Mouse (Mus musculus) olfactory bulb, adult 2 months (tissue): ENCODE data around the gene Pomgnt2. TPM values are rescaled to one million over a fixed set of nuclear protein-coding genes. Genes with fewer than 3 reads are reported as not detected.

Source experiments
- H3K27ac ChIP-seq: fragments of 200-500 bp; 2 replicates; pipeline ENCODE4 v1.5.1; 2012; ENCODE audit warnings: low read depth, low read length; ENCODE audit not compliant: insufficient read depth
- H3K4me1 ChIP-seq: fragments of 200-500 bp; 2 replicates; pipeline ENCODE4 v1.6.1; 2012; ENCODE audit warnings: low read length; ENCODE audit not compliant: control insufficient read depth, insufficient read depth
- H3K4me3 ChIP-seq: fragments of 200-500 bp; 2 replicates; pipeline ENCODE4 v1.5.1; 2012; ENCODE audit warnings: mild to moderate bottlenecking, low read depth, low read length, moderate library complexity; ENCODE audit not compliant: insufficient read depth
- CTCF ChIP-seq: fragments of 200-500 bp; IDR thresholded peaks from 2 replicates; pipeline ENCODE4 v1.5.1; 2012; ENCODE audit warnings: low read depth, mild to moderate bottlenecking, low read length, moderate library complexity; ENCODE audit not compliant: insufficient read depth
- POLR2A ChIP-seq: fragments of 200-500 bp; IDR thresholded peaks from 2 replicates; pipeline ENCODE4 v1.6.1; 2012; ENCODE audit warnings: mild to moderate bottlenecking, low read depth, low read length, moderate library complexity; ENCODE audit not compliant: insufficient read depth
- WGBS: fragments of 180-500 bp; shearing (Covaris S2); methylation state at CpG from one replicate; pipeline ENCODE4 v1.1.7; 2018; 5-methylcytosine and 5-hydroxymethylcytosine counted together
- polyA plus RNA-seq: library from polyadenylated mRNA; stranded (reverse); fragments of >200 nt; gene quantifications from 2 replicates; pipeline ENCODE4 v1.2.4, GENCODE M21; 2012; ENCODE audit warnings: low replicate concordance; ENCODE audit not compliant: missing spikeins, insufficient read depth, insufficient read length

Gene Pomgnt2
- polyA plus RNA-seq, 1 experiment: not detected

DNA sequence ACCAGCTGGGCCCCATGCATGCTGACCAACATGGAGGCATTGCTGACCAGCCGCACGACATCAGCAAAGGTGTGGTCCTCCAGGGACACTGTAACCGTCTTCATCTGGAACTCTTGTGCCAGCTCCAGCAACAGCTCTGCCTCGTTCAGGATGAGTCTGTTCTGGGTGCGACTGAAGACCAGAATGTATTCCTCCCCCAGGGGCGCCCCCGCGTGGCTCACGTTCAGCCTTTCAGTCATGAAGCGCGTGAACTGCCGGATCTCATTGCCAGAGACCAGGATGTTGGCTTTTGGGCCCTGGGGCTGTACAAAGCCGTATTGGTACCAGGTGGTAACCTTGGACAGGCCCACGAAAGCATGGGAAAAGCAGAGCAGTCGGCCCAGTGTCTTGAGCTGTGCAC lies 14.2 kb downstream of the Pomgnt2 start:
- 92% methylated on average over 15 of the region's 15 CpGs for WGBS
- Histone ChIP-seq H3K27ac (no peak overlapping the region), H3K4me3 (no peak overlapping the region), H3K4me1 (peaks cover 20% of the 10 kb centered on the region)
- TF ChIP-seq CTCF (no peak), POLR2A (no peak)

DNA sequence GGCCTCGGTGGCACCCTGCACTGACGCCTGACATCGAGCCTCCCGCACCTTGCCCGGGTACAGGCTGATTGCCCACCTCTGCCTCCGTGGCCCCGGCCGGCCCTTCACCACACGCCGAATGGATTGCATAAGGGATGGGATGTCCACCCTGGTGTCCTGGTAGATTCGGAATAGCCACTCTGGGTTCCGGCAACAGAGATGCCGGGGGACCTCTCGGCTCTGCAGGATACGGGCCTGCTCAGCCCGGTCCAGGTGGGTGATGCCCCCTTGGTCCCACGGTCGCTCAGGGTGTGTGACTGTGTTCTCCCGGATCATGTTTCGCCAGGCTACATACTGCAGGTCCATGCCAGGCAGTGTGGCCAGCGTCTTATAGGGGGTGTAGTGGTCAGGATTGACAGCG lies 14.7 kb downstream of the Pomgnt2 start:
- WGBS: 97% methylated on average over 22 of the region's 22 CpGs
- TF ChIP-seq POLR2A: no peak
- no peak for TF ChIP-seq CTCF
- peaks cover 20% of the 10 kb centered on the region for H3K4me1 ChIP-seq
- H3K27ac ChIP-seq: no peak overlapping the region
- H3K4me3 ChIP-seq: no peak overlapping the region

DNA sequence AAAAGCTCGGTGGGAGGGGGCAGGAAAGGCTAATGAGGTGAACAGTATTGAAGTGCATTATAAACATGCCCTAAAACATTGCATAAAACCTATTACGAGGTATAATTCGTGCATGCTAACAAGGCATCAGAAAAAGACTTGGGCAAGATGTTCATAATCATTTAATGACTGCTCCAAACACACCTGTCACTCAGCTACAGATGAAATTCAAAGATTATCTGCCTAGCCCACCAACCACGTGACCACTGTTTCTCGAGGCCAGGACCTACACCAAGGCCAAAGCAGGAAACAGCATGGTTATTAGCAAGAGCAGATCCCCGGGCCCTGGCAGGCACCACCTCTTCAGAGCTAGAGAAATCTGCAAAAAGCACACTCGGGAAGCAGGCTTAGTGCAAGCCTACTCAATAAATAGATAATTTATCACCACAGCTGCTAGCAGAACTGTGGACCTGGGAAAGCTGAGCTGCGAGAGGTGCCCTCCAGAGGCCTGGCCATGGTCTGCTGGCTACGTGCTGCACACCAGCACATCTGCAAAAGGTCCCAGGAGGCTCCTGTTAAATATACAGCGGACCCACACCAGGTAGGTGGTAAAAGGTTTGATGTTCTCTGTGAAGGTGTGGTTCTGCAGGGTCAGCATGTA lies 15.3 kb downstream of the Pomgnt2 start:
- Histone ChIP-seq H3K4me1 (peaks cover 20% of the 10 kb centered on the region), H3K4me3 (no peak overlapping the region), H3K27ac (no peak overlapping the region)
- 74% methylated on average over 10 of the region's 10 CpGs for WGBS
- TF ChIP-seq POLR2A (no peak), CTCF (no peak)

DNA sequence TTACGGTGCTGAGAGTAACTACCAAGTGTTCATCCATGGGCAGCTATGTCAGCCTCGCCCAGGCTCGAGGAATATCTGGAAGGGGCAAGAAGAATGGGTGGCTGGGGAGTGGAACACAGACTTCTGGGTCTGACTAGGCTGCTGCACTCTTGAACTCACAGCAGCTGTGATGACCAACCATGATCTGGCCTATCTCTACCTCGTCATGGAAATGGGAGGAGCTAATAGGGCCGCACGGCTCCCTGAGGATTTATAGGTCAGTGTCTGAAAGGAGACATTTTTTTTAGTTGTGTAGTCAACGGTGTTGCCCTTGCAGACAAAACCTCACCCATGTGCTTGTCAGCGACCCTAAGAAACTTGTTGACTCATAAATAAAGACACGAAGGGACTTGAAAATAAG lies 15.9 kb downstream of the Pomgnt2 start:
- TF ChIP-seq POLR2A (no peak), CTCF (no peak)
- 83% methylated on average over 9 of the region's 9 CpGs for WGBS
- H3K4me1 ChIP-seq: peaks cover 19% of the 10 kb centered on the region
- H3K27ac ChIP-seq: no peak overlapping the region
- H3K4me3 ChIP-seq: no peak overlapping the region

DNA sequence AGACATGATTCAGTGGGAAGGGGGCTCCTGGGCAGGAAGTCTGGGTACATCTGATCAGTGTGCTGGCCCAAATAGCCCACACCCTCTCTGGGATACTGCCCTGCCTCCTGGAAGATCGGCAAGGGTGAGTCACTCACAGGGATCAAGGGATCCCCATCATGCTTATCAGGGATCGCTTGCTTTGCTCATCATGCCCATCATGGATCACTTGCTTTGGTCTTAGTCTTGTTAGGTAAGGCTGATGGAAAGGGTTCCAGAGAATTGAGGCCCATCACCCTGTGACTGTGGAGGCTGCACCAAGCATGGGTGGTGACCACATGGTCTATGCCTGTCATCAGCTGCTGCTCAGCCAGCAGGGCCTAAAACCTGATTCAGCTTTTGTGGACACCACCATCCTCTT lies 21.6 kb downstream of the Pomgnt2 start:
- H3K27ac ChIP-seq: no peak overlapping the region
- TF ChIP-seq CTCF (no peak), POLR2A (no peak)
- 80% methylated on average over 2 of the region's 2 CpGs for WGBS
- H3K4me3 ChIP-seq: no peak overlapping the region
- H3K4me1 ChIP-seq: peaks cover 2% of the 10 kb centered on the region; the same call in 1 of the 2 replicates

DNA sequence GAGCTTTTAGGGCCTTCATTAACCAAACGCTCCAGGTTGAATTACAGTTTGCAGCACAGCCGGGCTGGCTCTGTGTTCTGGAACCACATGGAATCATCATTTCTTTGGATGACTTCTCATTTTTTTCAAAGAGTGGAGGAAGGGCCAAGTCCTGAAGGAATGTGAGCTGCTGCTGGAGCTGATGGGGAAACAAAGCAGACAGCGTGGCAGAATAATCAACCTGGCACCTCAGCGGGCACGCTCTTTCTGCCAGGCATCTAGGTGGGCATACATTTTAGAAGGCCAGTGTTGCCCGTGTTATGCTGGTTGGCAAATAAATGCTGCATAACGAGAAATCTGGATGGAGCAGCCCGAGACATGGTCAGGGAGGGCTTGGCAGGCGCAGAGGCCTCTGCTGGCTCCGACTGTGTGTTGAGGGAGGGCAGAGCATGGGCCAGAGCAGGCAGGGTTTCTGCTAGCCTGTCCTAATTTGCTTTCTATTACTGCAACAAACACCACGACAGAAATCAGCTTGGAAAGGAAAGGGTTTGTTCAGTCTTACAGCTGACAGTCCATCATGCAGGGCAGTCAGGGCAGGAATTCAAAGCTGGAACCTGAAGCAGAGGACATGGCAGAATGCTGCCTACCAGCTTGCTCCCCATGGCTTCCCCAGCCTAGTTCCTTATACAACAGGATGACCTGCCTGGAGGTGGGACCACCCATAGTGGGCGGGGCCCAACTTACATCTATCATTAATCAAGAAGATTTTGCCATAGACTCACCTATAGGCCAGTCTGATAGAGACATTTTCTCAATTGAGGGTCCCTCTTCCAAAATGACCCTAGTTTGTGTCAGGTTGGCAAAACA lies 22.5 kb downstream of the Pomgnt2 start:
- TF ChIP-seq CTCF (no peak), POLR2A (no peak)
- WGBS: 58% methylated on average over 12 of the region's 12 CpGs
- Histone ChIP-seq H3K27ac (peak overlapping the region; percentile 14; the same call in 1 of the 2 replicates), H3K4me3 (no peak overlapping the region), H3K4me1 (peaks cover 7% of the 10 kb centered on the region; the same call in 1 of the 2 replicates)

DNA sequence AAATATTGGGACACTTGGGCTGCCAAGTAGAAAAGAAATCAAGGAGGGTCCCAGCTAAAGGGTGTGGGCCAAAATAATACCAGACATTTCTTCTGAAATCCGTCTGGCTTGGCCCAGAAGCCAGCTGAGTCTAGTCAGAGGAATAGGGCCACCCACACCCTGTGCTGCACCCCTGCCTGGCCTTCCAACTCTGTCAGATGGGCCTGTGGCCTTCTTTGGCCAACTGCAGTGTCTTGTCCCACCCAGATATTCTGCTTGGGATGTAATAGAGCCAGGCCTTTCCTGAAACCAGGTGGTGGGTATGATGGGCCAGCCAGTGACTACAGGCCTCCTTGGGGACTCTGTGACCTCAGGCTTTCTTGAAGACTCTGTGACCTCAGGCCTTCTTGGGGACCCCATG lies 23.7 kb downstream of the Pomgnt2 start:
- 86% methylated on average over 1 of the region's 1 CpGs for WGBS
- H3K27ac ChIP-seq: no peak overlapping the region
- H3K4me3 ChIP-seq: no peak overlapping the region
- TF ChIP-seq POLR2A: no peak
- no peak for TF ChIP-seq CTCF
- peaks cover 7% of the 10 kb centered on the region; the same call in 1 of the 2 replicates for H3K4me1 ChIP-seq

GRCm38 (mm10) chr9:121969841-121970381 lies 27.0 kb downstream of the Pomgnt2 start:
- peaks cover 7% of the 10 kb centered on the region; the same call in 1 of the 2 replicates for H3K4me1 ChIP-seq
- TF ChIP-seq POLR2A (no peak), CTCF (no peak)
- no peak overlapping the region for H3K4me3 ChIP-seq
- peak overlapping the region; percentile 79 for H3K27ac ChIP-seq
- 44% methylated on average over 5 of the region's 5 CpGs for WGBS

DNA sequence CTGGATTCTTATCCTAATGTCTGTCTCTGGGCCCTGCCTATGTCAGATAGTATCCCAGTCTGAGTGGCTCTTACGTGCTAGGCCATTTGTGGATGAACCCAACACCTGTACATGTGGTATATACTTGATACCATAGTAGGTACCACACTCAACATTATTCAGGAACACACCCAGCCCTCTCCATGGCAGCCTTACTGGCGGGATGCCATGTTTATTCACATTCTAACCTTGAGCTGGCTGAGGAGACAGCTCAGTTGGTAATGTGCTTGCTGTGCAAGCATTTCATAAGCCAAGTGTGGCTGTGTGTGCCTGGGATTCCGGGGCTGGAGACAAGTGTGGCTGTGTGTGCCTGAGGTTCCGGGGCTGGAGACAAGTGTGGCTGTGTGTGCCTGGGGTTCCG lies 28.7 kb downstream of the Pomgnt2 start:
- 60% methylated on average over 5 of the region's 5 CpGs for WGBS
- TF ChIP-seq POLR2A (no peak), CTCF (no peak)
- Histone ChIP-seq H3K4me1 (peaks cover 5% of the 10 kb centered on the region; the same call in 1 of the 2 replicates), H3K4me3 (no peak overlapping the region), H3K27ac (no peak overlapping the region)
